Mouse (Mus musculus): ENCODE data around the gene Rufy1.

Rufy1 gene

GRCm38 (mm10) chr11:50346256-50347032, 84.5 kb downstream of the Rufy1 start:
- DNase-seq, result no peak

DNA sequence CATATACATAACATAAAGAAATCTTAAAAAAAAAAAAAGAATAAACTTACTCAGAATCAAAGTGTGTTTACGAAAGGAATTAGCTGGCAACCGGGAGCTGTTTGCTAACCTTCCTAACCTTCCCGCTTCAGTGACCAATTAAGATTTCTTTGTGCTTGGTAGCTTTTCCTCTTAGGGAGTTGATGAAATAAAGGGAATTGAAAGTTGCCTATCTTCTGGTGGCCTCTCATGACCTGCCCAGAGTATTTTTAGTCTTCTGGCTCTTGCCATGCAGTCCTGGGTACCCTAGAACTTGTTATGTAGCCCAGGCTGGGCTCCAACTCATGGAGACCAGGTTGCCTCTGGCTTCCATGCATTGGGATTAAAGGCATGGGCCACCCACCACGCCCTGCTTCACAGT, 85.4 kb downstream of the Rufy1 start:
- DNase-seq, result no peak
